Mouse (Mus musculus) heart, embryonic 13.5 days (tissue): ENCODE measurements around the gene Fam20a. TPM values are rescaled to one million over a fixed set of nuclear protein-coding genes. Genes with fewer than 3 reads are reported as not detected.

Source experiments
- ATAC-seq: fragments of 200-750 bp; cut with Nextera tagmentation; 2 replicates; pipeline ENCODE4 v1.8.0; 2017; ENCODE audit warnings: moderate TSS enrichment; ENCODE audit not compliant: insufficient number of reproducible peaks, low FRiP score, low TSS enrichment; ENCODE audit errors: extremely low read depth
- H3K27ac ChIP-seq: fragments of 300-500 bp; sonication (generic); replicated peaks from 2 replicates; pipeline ENCODE4 v1.5.1; 2015; ENCODE audit warnings: moderate library complexity, mild to moderate bottlenecking, inconsistent platforms
- H3K27me3 ChIP-seq: fragments of 300-500 bp; sonication (generic); replicated peaks from 2 replicates; pipeline ENCODE4 v1.6.1; 2015; ENCODE audit warnings: mild to moderate bottlenecking, inconsistent platforms
- H3K36me3 ChIP-seq: fragments of 300-500 bp; sonication (generic); 2 replicates; pipeline ENCODE4 v1.6.1; 2015; ENCODE audit warnings: mild to moderate bottlenecking, inconsistent platforms
- H3K4me1 ChIP-seq: fragments of 300-500 bp; sonication (generic); 2 replicates; pipeline ENCODE4 v1.6.1; 2015; ENCODE audit warnings: inconsistent platforms
- H3K4me2 ChIP-seq: fragments of 300-500 bp; sonication (generic); 2 replicates; pipeline ENCODE4 v1.6.1; 2015; ENCODE audit warnings: inconsistent platforms, mild to moderate bottlenecking, moderate library complexity
- H3K4me3 ChIP-seq: fragments of 300-500 bp; sonication (generic); 2 replicates; pipeline ENCODE4 v1.5.1; 2015; ENCODE audit warnings: moderate library complexity, mild to moderate bottlenecking, inconsistent platforms
- H3K9ac ChIP-seq: fragments of 300-500 bp; sonication (generic); 2 replicates; pipeline ENCODE4 v1.6.1; 2015; ENCODE audit warnings: inconsistent platforms, mild to moderate bottlenecking, moderate library complexity
- H3K9me3 ChIP-seq: fragments of 300-500 bp; sonication (generic); 2 replicates; pipeline ENCODE4 v1.6.1; 2016; ENCODE audit warnings: inconsistent platforms
- WGBS: fragments of 180-500 bp; shearing (Covaris S2); methylation state at CpG from one replicate; pipeline ENCODE4 v1.1.7; 2015; ENCODE audit warnings: mixed read lengths; 5-methylcytosine and 5-hydroxymethylcytosine counted together
- polyA plus RNA-seq: library from polyadenylated mRNA; unstranded; fragments of >200 nt; fragmentation: Nextera tagmentation; extraction: Ambion mirVana; gene quantifications from 2 replicates; pipeline ENCODE4 v1.2.1, GENCODE M21; 2015

The Fam20a gene
- polyA plus RNA-seq, 1 experiment from 2014 or later, result 2.3 TPM

DNA sequence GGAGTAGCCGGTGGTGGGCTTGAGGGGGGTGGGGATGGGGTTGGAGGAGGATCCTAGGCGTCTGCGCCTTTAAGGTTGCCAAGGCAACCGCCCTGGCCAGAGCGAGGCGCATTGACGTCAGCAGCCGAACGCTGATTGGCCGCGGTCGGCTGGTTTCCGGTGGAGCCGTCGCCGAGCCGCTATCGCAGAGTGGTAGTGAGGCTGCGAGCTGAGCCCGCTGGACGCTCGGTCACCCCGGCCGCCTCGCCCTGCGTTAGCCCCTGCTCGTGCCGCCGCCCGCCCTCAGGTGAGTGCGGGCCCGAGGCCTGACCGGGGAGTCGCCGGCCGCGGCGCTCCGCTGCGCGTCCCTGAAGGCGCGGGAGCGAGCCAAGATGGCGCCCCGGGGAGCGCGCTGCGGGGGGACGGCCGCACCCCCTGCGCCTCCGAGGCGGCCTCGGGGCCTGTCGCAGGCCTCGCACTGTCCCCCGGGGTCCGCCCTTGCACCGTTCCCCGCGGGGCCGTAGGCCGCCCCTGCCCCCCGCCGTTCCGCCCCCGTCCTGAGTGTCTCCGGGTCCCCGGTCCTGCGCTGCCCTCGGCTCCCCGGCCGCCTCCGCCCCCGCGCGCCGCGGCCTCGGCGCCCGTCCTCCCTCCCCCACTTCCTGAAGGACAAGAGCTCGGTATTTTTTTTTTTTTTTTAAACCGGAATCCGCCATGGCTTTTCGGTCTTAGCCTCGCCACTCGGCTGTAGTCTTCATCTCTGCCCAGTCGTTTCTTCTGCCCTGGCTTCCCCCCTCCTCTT, 71.1 kb downstream of the Fam20a start:
- Histone ChIP-seq H3K4me2 (peak overlapping the region; percentile 83), H3K9me3 (no peaks in the 10 kb centered on the region), H3K36me3 (peaks cover 28% of the 10 kb centered on the region), H3K27me3 (no peaks in the 10 kb centered on the region), H3K4me1 (peaks cover 59% of the 10 kb centered on the region), H3K4me3 (peak overlapping the region; percentile 97), H3K9ac (peak overlapping the region; percentile 100), H3K27ac (peak overlapping the region; percentile 99)
- peak; percentile 95 for ATAC-seq
- WGBS, result under 1% methylated on average over 85 of the region's 90 CpGs

DNA sequence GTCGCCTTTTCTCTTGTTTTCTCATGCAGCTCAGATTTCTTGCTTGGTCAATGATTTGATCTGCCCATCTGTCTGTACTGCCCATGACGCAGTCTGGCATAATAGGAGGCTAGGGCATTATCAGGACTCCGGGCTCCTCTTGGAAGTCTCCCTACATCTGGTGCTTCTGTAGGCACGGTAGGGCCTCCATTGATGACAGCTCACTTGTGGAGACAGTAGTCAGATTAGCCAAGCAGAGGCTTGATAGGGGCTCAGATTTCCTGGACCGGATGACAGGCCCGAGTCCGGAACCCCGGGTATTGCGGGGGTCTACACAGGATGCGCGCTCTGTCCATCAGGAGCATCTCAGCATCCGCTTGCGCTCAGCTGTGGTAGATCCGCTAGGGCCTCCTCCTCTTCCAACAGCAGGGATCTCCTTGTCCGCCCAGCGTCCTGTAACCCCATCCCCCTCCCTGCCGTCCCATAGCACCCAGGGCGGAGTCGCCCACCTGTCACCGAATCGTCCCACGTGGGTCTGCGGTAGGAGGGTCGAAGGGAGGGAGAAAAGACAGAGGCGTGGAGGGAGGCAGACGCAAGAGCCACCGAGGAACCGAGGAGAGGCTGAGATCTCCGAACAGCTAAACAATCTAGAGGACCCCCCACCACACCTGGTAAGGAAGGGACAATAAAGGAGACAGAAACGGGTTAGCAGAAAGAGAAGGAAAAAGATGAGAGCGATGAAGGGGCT, 71.9 kb downstream of the Fam20a start:
- H3K4me1 ChIP-seq, result peaks cover 51% of the 10 kb centered on the region
- no peaks in the 10 kb centered on the region for H3K27me3 ChIP-seq
- H3K36me3 ChIP-seq, result peaks cover 20% of the 10 kb centered on the region
- H3K9ac ChIP-seq, result peak overlapping the region; percentile 100
- H3K9me3 ChIP-seq, result no peaks in the 10 kb centered on the region
- WGBS, result 1% methylated on average over 31 of the region's 31 CpGs
- peak overlapping the region; percentile 99 for H3K27ac ChIP-seq
- ATAC-seq, result peak; percentile 73
- peak overlapping the region; percentile 83 for H3K4me2 ChIP-seq
- peak overlapping the region; percentile 97 for H3K4me3 ChIP-seq

DNA sequence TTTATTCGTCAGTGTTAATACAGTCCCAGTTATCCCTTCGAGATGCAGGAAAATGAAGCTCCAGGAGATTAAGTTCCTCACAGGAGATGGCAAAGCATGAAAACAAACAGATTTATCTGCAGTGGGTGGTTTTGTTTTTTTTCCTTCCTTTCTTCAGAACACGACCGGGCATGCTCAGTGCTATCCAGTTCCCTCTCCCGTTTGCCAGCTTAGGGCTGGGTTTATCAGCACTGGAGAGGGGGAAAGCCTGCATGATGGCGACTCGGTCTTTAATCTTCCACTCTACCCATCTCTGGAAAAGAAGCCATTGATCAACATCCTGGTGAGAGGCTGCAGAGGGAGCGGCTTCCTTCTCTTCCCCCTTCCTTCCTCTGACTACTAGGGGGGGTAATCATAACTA, 72.9 kb downstream of the Fam20a start, which contains the start of gene Prkar1a:
Gene Prkar1a, plus strand, starts transcription at position 200 of the 400 bp plus-strand sequence.
- no peaks in the 10 kb centered on the region for H3K27me3 ChIP-seq
- ATAC-seq, result no peak
- peak within 1 kb of the TSS; percentile 100 for H3K9ac ChIP-seq
- 10% methylated on average over 8 of the region's 8 CpGs for WGBS
- H3K36me3 ChIP-seq, result peaks cover 12% of the 10 kb centered on the region
- H3K4me3 ChIP-seq, result peak within 1 kb of the TSS; percentile 97
- H3K9me3 ChIP-seq, result no peaks in the 10 kb centered on the region
- H3K4me2 ChIP-seq, result peak within 1 kb of the TSS; percentile 83
- peak within 1 kb of the TSS; percentile 99 for H3K27ac ChIP-seq
- peaks cover 42% of the 10 kb centered on the region for H3K4me1 ChIP-seq

DNA sequence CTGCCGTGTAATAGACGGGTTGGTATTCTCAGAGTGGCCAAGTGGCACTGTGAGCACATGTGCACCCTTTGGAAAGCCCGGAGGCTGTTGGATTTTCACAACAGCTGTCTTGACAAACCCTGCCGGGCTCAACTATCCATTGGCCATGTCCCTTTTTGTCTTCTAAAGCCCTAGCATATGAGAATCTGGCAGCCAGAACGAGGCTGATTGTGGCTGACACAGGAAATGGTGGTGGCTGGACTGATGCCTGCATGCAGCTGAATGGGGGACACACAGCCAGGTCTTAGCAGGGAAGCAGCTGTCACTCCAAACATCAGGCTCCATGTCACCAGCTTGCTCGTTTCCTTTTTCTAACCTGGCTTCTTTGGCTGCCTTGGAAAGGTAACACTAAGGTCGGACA, 73.6 kb downstream of the Fam20a start:
- H3K4me3 ChIP-seq, result 0 out of 2 replicates have a peak overlapping the region, but pooled peaks have one; percentile 97
- no peaks in the 10 kb centered on the region for H3K27me3 ChIP-seq
- H3K27ac ChIP-seq, result peak overlapping the region; percentile 99
- ATAC-seq, result no peak
- 37% methylated on average over 7 of the region's 7 CpGs for WGBS
- no peak overlapping the region for H3K9ac ChIP-seq
- H3K4me1 ChIP-seq, result peaks cover 36% of the 10 kb centered on the region
- H3K4me2 ChIP-seq, result peak overlapping the region; percentile 83
- H3K9me3 ChIP-seq, result no peaks in the 10 kb centered on the region
- H3K36me3 ChIP-seq, result peaks cover 5% of the 10 kb centered on the region

DNA sequence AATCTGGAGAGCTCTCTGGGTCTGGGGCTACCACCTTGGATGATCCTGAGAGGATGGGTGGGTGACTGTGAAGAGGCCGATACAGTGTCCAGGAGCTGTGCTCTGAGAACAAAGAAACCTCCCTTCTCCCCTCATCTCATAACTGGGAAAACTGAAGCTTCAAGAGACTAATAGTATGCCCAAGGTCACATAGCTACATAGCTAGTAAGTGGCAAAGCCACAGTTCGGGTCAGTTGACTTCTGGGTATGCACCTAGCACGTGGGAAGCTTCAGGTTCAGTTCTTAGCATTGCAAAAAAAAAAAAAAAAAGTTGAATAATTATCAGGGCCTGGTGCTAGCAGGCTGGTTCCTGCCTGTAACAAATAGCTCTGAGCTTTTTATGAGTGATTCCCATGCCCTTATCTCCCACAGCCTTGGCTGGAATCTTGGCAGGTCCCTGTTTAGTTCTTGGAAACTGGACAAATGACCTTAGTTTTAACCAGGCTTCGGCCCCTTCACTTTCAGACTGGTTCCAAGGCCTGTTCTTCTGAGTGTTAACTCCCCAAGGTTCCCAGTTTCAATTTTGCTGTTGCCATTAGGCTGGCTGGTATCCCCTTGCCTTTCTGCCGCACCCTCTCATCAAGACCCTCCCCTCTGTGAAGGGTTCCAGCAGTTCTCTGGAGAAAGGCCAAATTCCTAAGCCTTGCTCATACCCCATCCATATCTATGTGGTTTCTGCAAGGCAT, 80.4 kb downstream of the Fam20a start:
- no peak overlapping the region for H3K9ac ChIP-seq
- no peak overlapping the region for H3K4me2 ChIP-seq
- no peaks in the 10 kb centered on the region for H3K27me3 ChIP-seq
- peak overlapping the region; percentile 81 for H3K27ac ChIP-seq
- ATAC-seq, result no peak; the same call in 1 of the 2 replicates
- H3K9me3 ChIP-seq, result no peaks in the 10 kb centered on the region
- no peaks in the 10 kb centered on the region for H3K36me3 ChIP-seq
- 46% methylated on average over 5 of the region's 5 CpGs for WGBS
- peaks cover 19% of the 10 kb centered on the region for H3K4me1 ChIP-seq
- H3K4me3 ChIP-seq, result no peak overlapping the region

DNA sequence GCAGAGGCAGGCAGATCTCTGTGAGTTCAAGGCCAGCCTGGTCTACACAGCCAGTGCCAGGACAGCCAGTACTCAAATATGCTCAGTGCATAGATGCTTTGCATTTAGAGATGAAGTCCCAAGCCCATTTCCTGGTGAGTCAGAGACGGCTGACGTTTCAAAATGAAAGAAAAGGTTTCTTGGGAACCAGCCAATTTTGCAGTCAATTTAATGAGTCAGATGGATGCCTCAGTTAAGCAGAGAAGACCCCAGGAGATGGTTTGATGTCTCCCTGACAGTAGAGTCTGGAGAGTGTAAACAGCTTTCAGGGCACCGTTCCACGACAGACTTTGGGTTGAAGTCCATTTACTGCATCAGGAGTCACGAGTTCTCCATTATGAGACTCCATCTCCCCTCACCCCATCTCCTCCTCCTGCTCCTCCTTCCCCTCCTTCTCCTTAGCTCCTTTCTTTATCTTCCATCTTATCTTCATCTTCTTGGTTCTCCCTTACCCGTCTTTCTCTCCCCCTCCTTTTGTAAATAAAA, 86.1 kb downstream of the Fam20a start:
- H3K4me2 ChIP-seq, result no peak overlapping the region
- H3K4me3 ChIP-seq, result no peak overlapping the region
- H3K27ac ChIP-seq, result no peak overlapping the region
- H3K9me3 ChIP-seq, result no peaks in the 10 kb centered on the region
- ATAC-seq, result no peak
- 69% methylated on average over 6 of the region's 6 CpGs for WGBS
- H3K27me3 ChIP-seq, result no peaks in the 10 kb centered on the region
- H3K4me1 ChIP-seq, result peaks cover 7% of the 10 kb centered on the region
- H3K36me3 ChIP-seq, result no peaks in the 10 kb centered on the region
- H3K9ac ChIP-seq, result no peak overlapping the region

DNA sequence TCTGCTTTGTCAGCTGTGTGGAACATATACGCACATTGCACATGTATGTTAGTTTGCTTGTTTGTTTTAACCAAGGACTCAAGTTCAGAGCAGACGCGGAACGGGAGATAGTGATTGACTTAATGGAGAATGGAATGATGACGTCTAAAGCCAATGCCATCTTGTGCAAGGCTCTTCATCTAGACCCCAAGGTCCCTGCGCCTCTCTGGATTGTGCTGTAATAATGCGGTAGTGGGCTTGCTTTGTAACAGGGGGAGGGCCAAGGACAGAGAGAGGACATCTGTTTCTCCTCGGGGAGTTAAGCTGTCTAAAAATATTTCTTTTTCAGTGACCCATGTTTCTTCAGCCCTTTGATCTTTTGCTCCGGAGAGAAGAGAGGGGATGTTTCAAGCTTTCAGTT, 87.2 kb downstream of the Fam20a start:
- no peak overlapping the region for H3K4me2 ChIP-seq

DNA sequence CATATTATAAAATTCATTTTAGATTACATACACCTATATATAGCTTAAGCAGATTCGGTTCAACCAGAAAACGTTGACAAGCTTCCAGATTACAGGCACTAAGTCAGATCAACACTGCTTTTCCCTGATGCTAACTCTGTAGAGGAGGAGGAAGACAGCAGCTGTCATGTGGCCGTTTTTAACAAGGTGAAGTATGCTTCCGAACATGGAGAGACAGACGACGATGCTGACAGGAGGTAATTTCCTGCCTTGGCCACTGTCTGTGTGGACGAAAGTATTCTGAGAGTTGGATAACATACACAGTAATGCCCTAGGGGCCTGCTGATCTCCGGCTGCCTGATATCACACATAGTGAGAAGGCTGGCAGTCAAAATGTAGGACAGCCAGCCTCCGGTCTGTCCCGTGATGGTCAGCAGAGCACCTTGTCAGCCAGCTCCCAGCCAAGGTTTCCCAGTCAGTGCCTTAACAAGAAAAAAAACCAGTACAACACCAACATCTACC, 93.0 kb downstream of the Fam20a start:
- H3K27me3 ChIP-seq, result no peaks in the 10 kb centered on the region
- 8% methylated on average over 10 of the region's 10 CpGs for WGBS
- H3K27ac ChIP-seq, result peak overlapping the region; percentile 84
- H3K4me3 ChIP-seq, result no peak overlapping the region
- H3K9me3 ChIP-seq, result no peaks in the 10 kb centered on the region
- peak overlapping the region; percentile 44 for H3K4me2 ChIP-seq
- H3K4me1 ChIP-seq, result peaks cover 24% of the 10 kb centered on the region
- ATAC-seq, result peak; percentile 51; the same call in 1 of the 2 replicates
- H3K9ac ChIP-seq, result peak overlapping the region; percentile 33
- no peaks in the 10 kb centered on the region for H3K36me3 ChIP-seq

More for the DNA sequence above, 87.2 kb downstream of the Fam20a start:
- H3K27ac ChIP-seq, result no peak overlapping the region
- H3K27me3 ChIP-seq, result no peaks in the 10 kb centered on the region
- H3K4me3 ChIP-seq, result no peak overlapping the region
- WGBS, result 66% methylated on average over 9 of the region's 9 CpGs
- no peak for ATAC-seq
- H3K36me3 ChIP-seq, result no peaks in the 10 kb centered on the region
- no peaks in the 10 kb centered on the region for H3K9me3 ChIP-seq
- H3K4me1 ChIP-seq, result peaks cover 5% of the 10 kb centered on the region; the same call in 1 of the 2 replicates
- H3K9ac ChIP-seq, result no peak overlapping the region

DNA sequence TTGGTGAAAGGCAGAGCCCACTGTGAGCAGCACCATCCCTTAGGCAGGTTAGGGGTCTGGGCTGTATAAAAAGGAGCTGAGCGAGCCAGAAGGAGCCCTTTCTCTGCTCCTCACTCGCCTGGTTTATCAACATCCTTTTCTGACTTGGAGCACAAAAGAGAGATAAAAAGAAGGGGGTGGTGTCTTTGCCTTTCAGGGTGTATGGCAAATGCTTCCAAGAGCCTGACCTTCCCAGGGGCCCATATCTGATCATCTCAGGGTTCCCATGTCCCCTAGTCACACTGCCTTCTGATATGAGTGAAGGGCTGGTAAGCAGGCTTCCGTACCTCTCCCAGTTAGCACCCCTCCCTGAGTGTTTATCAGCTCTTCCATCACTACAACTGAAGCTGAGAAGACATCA, 94.0 kb downstream of the Fam20a start:
- Histone ChIP-seq H3K27ac (peak overlapping the region; percentile 84), H3K4me2 (no peak overlapping the region), H3K9ac (no peak overlapping the region), H3K27me3 (no peaks in the 10 kb centered on the region), H3K9me3 (no peaks in the 10 kb centered on the region), H3K36me3 (no peaks in the 10 kb centered on the region), H3K4me1 (peaks cover 33% of the 10 kb centered on the region), H3K4me3 (no peak overlapping the region)
- ATAC-seq, result no peak
- WGBS, result 60% methylated on average over 3 of the region's 3 CpGs

DNA sequence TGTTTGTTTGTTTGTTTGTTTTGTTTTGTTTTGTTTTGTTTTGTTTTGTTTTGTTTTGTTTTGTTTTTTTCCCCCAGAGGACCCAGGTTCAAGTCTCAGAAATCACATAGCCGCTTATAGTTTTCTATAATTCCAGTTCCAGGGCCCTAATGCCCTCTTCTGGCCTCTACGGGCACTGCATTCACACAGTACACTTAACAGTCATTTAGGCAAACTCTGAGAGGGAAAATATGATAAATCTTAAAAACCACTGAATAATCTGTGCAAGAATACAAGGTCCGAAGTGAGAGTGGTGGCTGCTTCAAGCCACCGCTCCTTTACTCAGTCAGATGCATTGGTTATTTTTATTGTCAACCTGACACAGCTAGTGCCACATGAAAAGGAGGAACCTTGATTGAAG, 94.4 kb downstream of the Fam20a start:
- Histone ChIP-seq H3K4me2 (no peak overlapping the region), H3K4me3 (no peak overlapping the region)
- 86% methylated on average over 4 of the region's 4 CpGs for WGBS

More for the DNA sequence above, 94.4 kb downstream of the Fam20a start:
- ATAC-seq, result no peak
- Histone ChIP-seq H3K9me3 (no peaks in the 10 kb centered on the region), H3K4me1 (peaks cover 38% of the 10 kb centered on the region), H3K36me3 (no peaks in the 10 kb centered on the region), H3K9ac (no peak overlapping the region), H3K27me3 (no peaks in the 10 kb centered on the region), H3K27ac (peak overlapping the region; percentile 84; the same call in 1 of the 2 replicates)
